Comparison of ENCODE assay signal across 25 mouse cellular contexts in genomic region chr14:123232630-123233206, GRCm38 (mm10).
"Had no signal": no experiment of that assay in that cellular context is flagged by ENCODE, and none has a peak within 500 bp of the region (broad histone marks: within the 10 kb centered on the region; RNA-seq: fewer than 3 reads in every experiment).

No protein-coding gene starts in this region.

- H3K9me3 ChIP-seq: heart, embryonic 13.5 days; heart, embryonic 15.5 days; hindbrain, embryonic 13.5 days; hindbrain, embryonic 15.5 days; kidney, embryonic 15.5 days; limb, embryonic 13.5 days; limb, embryonic 15.5 days; liver, embryonic 12.5 days had no signal

- H3K27ac ChIP-seq: heart, adult 2 months; heart, embryonic 13.5 days; heart, embryonic 15.5 days; hindbrain, embryonic 13.5 days; hindbrain, embryonic 15.5 days; hindbrain, postnatal 0 days; kidney, embryonic 15.5 days; kidney, postnatal 0 days; limb, embryonic 13.5 days; limb, embryonic 15.5 days; liver, embryonic 12.5 days had no signal

- H3K36me3 ChIP-seq: heart, embryonic 13.5 days; heart, embryonic 15.5 days; hindbrain, embryonic 13.5 days; hindbrain, embryonic 15.5 days; kidney, embryonic 15.5 days; limb, embryonic 13.5 days; limb, embryonic 15.5 days; liver, embryonic 12.5 days had no signal

- ATAC-seq: hindbrain, postnatal 0 days; intestine, embryonic 16.5 days; liver, embryonic 12.5 days had no signal

- H3K27me3 ChIP-seq: heart, embryonic 13.5 days; heart, embryonic 15.5 days; hindbrain, embryonic 13.5 days; hindbrain, embryonic 15.5 days; kidney, embryonic 15.5 days; limb, embryonic 13.5 days; limb, embryonic 15.5 days; liver, embryonic 12.5 days had no signal

- H3K4me3 ChIP-seq: heart, adult 2 months; heart, embryonic 13.5 days; heart, embryonic 15.5 days; hindbrain, embryonic 13.5 days; hindbrain, embryonic 15.5 days; kidney, embryonic 15.5 days; limb, embryonic 13.5 days; limb, embryonic 15.5 days; liver, embryonic 12.5 days had no signal

- DNase-seq: gastrocnemius, postnatal 14 days; gastrocnemius, postnatal 36 days; heart, adult 11 months; heart, adult 2 months; heart, postnatal 14 days; heart, postnatal 36 days; kidney, adult 18-20 months; kidney, adult 9 months; kidney, postnatal 14 days; kidney, postnatal 36 days; layer of hippocampus, adult 9-11 months; layer of hippocampus, postnatal 36 days; left cerebral cortex, postnatal 4 days had no signal

- H3K4me1 ChIP-seq: heart, embryonic 13.5 days; heart, embryonic 15.5 days; hindbrain, embryonic 13.5 days; hindbrain, embryonic 15.5 days; kidney, embryonic 15.5 days; limb, embryonic 15.5 days; liver, embryonic 12.5 days had no signal

- H3K9ac ChIP-seq: heart, embryonic 13.5 days; heart, embryonic 15.5 days; hindbrain, embryonic 13.5 days; hindbrain, embryonic 15.5 days; kidney, embryonic 15.5 days; limb, embryonic 13.5 days; limb, embryonic 15.5 days; liver, embryonic 12.5 days had no signal

- H3K4me2 ChIP-seq: heart, embryonic 11.5 days; heart, embryonic 13.5 days; heart, embryonic 15.5 days; hindbrain, embryonic 13.5 days; hindbrain, embryonic 15.5 days; kidney, embryonic 15.5 days; limb, embryonic 13.5 days; limb, embryonic 15.5 days; liver, embryonic 12.5 days had no signal
